Mouse (Mus musculus): ENCODE data around the gene Lyg1.

Lyg1 gene

DNA sequence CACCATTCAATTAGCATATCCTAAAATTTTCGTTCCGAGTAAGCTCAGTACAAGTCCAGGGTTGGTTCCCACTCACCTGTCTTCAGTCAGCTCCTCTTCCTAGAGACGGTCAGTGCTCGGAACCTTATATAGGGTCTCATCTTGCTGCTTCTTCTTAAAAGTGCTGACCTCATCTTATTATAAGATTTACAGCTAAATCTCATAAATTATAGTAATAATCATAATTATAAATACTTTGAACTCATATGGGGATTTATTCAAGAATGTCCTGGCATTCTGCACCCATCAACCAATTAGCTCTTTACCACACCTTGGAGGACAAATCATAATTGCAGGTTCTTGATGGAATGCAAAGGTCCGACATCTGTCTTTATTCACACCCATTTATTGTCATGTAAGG is at the start of gene Lyg1:
TSS of gene Lyg1 (minus strand) at position 101 of the 400 bp plus-strand sequence.
- no peak for DNase-seq

- no peak for DNase-seq
Measured at GRCm38 (mm10) chr1:38006741-38007140, 49.2 kb upstream of the Lyg1 start.

- no peak for DNase-seq
Measured at GRCm38 (mm10) chr1:38003046-38003445, 45.5 kb upstream of the Lyg1 start.

DNA sequence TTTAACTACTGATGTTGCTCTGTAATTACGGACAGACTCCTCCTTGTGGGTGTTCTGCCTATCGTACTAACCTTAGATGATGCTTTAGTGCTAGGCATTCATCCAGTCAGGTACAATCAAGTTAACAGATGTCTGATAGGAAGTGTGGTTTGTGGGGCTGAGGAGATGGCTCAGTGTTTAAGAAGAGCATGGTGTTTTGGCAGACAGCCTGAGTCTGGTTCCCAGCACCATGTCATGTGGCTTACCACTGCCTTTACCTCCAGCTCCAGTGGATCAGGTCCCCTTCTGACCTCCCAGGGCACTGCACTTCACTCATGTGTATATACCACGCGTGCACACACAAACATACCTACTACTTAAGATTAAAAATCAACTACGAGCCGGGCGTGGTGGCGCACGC is 44.4 kb upstream of the Lyg1 start:
- no peak for DNase-seq

DNA sequence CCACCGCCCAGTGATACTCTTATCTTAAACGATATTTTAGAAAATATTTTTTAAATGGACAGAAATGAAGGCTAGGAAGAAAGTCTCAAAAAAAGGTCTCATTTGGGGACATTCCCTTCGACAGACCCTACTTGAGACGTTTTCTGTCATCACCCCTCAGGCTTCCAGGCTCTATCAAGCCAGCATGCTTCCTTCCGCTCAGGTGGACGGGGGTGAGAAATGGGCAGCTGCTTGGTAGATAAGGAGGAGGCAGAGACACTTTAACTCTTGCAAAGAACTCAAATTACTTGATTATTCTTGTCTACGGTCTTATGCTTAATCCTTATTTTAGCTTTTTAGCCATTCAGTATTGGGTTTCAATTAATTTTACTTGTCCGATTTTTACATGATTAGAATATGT is 43.3 kb upstream of the Lyg1 start:
- DNase-seq = no peak

- DNase-seq = no peak
Measured at GRCm38 (mm10) chr1:37999552-37999951, 42.0 kb upstream of the Lyg1 start.

DNA sequence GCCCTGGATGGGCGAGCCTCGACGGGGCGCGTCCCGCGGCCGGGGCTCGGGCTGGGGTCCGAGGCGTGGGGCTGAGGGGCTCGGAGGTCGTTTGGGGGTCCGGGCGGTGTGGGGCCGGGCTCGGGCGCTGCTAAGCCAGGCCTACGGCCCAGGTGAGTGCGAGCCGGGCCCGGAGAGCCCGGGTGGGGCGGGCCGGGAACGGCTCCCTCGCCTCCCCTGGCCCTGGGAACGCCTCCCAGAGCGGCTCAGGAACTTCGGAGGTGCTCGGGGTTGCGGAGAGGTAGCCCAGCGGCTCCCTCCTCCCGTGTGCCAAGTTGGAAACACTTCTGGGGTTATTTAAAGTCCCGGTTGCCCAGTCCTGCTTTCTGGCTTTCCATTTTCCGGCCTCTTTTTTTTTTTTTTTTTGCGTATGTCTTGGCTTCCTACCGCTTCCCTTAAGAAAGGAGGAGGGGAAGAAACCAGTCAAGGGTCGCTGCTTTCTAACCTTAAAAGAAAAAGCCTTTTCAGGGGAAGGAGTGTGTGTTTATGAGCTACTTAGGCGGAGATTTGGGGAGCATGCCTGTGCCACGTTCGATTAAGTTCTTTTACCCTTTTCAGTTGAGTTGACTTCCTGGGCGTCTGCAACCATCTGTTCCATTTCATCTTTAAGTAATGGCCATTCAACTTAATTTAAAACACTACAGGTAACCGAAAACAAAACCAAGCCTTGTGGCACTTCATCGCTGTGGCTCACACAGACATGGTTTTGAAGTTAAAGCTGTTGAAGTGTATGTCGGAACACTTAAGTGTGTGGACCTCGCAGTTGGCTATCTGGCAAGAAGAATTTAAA is 41.0 kb upstream of the Lyg1 start:
- DNase-seq = no peak

DNA sequence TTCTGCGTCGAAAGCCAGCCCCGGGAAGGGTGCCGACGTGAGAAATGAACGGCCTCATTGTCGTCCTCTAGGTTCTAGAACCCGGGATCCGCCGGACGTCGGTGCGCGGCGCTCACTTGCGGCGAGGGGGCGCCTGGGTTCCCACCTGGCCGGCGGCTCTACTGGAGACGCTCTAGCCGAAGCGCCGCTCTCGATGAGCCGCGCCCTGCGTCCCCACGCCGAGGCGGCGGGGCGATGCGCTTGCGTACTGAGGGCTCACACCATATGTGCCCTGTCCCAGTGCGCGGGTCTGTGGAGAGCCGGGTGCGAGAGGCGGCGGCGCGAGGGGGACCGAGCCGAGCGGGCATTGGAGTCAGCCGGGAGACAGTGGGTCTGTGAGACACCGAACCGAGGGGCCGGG is 40.3 kb upstream of the Lyg1 start, which contains the start of the genes Txndc9 and Eif5b:
TSS of gene Txndc9 (minus strand) at position 27 of the 400 bp plus-strand sequence.
TSS of gene Eif5b (plus strand) at position 144 of the 400 bp plus-strand sequence.
- peak; percentile 95 for DNase-seq

DNA sequence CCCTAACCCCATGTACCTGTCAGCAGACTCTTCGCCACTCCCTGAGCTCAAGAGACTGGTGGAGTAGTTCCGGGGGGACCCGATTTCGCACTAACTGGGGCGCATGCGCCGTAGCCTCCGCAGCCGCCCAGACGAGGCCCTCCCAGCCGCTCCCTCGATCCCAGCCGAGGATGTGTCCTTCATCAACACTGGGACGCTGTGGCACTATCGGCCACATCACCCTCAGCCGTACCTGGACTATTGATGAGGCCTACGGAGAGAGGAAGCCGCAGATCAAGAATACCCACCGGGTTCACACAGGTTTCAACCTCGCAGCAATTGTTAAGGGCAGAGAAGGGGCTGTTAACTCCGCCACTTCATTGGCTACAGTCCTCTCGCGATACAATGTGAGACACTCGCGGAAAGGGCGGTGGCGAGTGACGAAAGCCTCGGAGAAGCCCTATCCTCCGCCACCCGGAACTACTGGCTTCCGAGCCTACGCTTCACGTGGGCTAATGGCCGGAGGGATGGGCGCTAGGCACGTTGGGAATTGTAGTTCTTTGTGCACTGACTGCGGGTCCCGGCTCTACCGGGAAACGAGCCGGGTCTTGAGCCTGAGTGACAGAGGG is 39.4 kb upstream of the Lyg1 start:
- peak; percentile 99 for DNase-seq

DNA sequence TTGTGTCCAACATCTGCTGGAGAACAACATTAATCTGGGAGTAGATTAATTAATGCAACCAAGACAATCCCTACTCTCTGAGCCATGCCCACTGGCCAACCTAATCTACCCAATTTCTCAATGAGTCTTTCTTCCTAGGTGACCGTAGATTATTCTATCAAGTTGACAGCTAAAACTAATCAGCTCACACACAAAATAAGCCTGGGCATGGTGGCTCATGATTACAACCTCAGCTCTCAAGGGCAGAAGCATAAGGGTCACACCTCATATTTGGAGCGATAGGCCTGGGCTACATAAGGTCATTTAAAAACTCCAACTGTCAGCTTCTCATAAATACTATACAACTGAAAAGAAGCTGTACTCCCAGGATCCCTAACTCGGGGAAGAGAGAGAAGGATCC is 38.7 kb upstream of the Lyg1 start:
- no peak for DNase-seq

GRCm38 (mm10) chr1:37987856-37988255 is 30.3 kb upstream of the Lyg1 start:
- no peak for DNase-seq

DNA sequence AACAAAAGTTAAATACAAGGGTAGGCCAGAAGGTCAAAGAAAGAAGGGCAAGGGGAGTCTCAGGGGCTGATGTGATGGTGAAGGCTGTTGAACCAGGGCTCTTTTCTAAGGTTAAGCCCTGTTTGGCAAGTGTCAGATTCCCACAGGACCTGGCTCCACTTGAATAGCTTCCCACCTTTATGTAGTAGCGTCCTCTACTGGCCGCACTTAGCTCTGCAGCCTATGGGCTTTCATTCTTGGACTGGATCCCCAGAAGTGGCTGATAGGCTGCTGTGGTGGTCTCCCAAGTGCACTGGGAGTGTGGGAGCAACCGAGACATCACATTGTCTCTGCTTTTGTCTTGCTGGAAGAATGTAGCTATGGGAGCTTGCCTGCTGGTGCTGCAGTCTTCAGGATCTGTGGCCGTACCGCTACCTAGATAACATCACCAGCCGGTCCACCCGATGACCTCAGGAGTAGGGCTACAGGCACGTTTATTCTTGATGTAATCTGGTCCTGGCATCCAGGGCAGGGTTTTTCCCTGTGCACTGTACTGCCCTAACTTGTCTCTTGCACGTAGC is 28.3 kb upstream of the Lyg1 start:
- no peak for DNase-seq

DNA sequence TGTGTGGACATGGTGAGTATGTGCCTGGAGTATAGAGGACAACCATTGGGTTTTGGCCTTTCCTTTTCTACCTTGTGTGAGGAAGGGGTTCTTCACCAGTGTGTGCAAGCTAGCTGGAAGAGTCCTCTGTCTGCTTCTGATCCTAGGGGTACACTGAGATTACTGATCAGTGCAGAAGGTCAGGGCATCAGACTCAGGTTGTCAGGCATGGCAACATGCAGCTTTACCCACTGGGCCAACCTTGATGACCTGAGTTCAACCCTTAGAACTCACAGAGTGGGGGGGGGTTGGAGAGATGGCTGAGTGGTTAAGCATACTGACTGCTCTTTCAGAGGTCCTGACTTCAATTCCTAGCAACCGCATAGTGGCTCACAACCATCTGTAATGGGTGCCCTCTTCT is 26.8 kb upstream of the Lyg1 start:
- DNase-seq = no peak

GRCm38 (mm10) chr1:37977303-37977702 is 19.7 kb upstream of the Lyg1 start:
- DNase-seq = no peak

GRCm38 (mm10) chr1:37976666-37977065 is 19.1 kb upstream of the Lyg1 start:
- DNase-seq = peak; percentile 56

- no peak for DNase-seq
Measured at GRCm38 (mm10) chr1:37971520-37971919, 14.0 kb upstream of the Lyg1 start.

DNA sequence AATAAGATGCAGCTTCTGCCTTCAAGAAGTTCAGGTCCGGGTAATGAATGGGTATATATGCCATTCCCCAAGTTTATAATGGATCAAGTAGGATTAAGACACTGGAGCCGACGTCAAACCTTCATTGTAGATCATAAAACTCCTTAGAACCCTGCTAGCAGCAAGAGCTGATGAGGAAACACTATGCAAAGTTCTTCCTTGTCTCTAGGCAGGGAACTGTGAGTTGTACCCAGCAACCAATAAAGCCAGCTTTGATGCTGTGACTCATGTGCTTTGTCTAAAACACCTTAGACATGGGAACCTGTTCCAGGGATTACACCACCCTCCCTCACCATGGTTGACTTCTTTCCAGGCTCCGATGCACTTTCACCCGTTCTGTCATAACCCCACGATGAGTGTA is 11.2 kb upstream of the Lyg1 start:
- DNase-seq = no peak

DNA sequence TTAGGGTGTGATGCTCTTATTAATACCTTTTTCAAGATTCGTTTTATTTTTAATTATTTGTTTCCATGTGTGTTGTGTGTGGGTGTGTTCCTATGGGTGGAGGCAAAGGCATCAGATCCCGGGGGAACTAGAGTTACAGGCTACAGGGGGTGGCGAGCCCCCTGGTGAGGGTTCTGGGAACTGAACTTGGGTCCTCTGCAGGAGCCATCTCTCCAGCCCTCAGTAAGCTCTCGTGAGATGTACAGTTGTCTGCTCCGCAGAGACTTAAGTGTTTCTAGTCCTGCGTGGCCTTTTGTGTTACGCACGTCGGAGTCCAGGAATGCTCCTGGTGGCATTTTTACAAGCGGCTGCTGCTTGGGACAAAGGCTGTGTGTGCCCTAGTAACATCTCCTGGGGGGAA is 8.0 kb upstream of the Lyg1 start:
- no peak for DNase-seq

DNA sequence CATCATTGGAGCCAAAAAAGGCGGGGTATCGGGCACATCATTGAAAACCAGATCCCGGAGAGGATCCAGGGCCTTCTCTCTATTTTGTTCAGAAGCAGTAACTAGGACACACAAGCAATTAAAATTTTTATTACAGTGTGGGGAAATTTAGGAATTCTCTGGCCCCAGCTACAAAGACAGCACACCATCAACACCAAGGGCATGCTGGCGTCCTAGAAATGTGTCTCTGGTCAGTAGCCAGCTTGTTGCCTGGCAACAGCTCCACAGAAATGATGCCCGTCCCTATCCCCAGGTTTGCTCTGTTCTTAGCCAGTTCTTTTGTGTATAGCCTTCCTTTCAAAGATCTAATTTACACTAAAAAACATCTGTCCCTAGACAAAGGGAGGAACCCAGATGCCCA is 1.9 kb upstream of the Lyg1 start:
- no peak for DNase-seq

- DNase-seq = no peak
Measured at GRCm38 (mm10) chr1:37958516-37958915, 957 bp upstream of the Lyg1 start.

DNA sequence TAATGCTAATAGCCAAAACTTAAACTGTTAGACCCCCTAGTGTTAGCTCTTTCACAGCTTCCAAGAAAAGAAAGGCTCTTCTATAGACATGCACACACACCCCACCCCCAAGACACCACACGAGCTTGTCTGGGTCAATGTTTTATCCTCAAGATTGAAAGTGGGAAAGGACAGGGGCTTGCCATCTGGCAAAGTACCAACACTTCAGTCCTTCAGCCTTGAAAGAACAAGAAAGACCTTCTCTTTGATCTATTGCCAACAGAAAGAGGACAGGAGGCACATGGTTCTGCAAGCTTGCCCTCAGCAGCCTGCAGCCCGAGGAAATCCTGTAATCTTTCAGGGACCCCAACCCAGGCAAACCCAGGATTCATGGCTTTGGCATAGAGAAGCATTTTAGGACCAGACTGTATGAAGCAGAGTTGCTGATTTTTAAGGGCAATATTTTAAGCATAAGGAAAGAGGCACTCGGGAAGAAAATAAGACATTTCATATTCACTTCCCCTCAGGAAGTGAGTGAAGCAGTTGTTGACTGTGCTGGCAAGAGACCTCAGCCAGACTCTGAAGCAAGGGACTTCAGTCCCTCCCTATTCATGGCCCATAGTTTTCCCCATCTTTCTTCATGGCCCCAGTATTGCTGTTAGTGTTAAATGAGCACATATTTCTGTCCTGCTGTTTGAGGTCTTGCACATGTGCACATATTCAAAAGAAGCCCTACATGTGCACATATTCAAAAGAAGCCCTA is 698 bp downstream of the Lyg1 start:
- no peak for DNase-seq

DNA sequence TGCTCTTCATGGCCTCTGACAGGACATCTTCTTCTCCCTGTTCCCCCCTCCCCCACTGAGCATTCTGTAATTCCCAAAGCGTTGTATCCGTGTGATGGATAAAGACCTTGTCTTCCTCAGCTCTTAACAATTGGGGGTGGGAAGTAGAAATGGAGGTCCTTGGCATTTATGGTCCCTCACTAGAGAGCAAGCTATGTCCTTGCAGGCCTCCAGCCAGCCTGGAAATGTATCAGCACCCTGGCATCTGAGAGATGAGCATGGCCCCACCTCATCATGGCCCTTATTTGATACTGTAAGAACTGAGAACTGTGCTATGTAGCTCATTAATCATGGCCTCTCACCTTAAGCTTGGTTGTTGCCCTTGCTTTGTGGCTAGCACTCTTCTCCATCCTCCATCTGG is 2.3 kb downstream of the Lyg1 start:
- no peak for DNase-seq

- DNase-seq = no peak
Measured at GRCm38 (mm10) chr1:37954786-37955185, 2.8 kb downstream of the Lyg1 start.

Measured in kidney, adult 11 months (tissue).